Comparison of ENCODE assay signal across 17 mouse cellular contexts in the genomic region with DNA sequence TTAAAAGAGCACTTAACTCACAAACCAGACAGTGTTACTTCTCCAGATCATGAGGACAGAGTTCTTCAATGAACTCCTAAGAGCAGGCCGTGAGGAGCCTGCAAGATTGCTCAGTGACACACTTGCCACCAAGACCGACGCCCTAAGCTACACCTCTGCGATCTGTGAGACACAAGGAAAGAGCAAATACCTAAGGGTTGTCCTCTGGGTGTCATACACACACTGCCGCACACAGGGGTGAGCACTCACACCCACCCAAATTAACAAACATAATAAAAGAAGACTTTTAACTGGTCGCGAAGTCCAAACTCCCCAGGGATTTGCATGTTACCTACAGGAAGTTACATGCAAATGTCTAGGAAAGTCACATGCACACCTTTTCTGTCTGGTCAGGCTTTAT.
"Had no signal": no experiment of that assay in that cellular context is flagged by ENCODE, and none has a peak within 500 bp of the region (broad histone marks: within the 10 kb centered on the region; RNA-seq: fewer than 3 reads in every experiment).

No protein-coding gene starts in this region.

- H3K4me3 ChIP-seq: midbrain, embryonic 10.5 days; midbrain, embryonic 13.5 days; myocyte; neural tube, embryonic 13.5 days; neural tube, embryonic 15.5 days; stomach, embryonic 15.5 days had no signal

- DNase-seq: lung, adult 18-20 months; lung, postnatal 10 days; lung, postnatal 4 days; retina, postnatal 1 day; right cerebral cortex, postnatal 14 days; thymus, adult 2 months; thymus, postnatal 25 days; thymus, postnatal 4 days had no signal

- H3K9me3 ChIP-seq: midbrain, embryonic 10.5 days; midbrain, embryonic 13.5 days; neural tube, embryonic 13.5 days; neural tube, embryonic 15.5 days; stomach, embryonic 15.5 days had no signal

- H3K27ac ChIP-seq: midbrain, embryonic 10.5 days; midbrain, embryonic 13.5 days; neural tube, embryonic 13.5 days; neural tube, embryonic 15.5 days; stomach, embryonic 15.5 days; stomach, postnatal 0 days had no signal

- H3K4me1 ChIP-seq: midbrain, embryonic 10.5 days; neural tube, embryonic 13.5 days; neural tube, embryonic 15.5 days; stomach, embryonic 15.5 days had no signal

- ATAC-seq: midbrain, embryonic 13.5 days; midbrain, embryonic 16.5 days had no signal

- H3K4me2 ChIP-seq: lung, embryonic 14.5 days; midbrain, embryonic 13.5 days; neural tube, embryonic 13.5 days; neural tube, embryonic 15.5 days; stomach, embryonic 15.5 days had no signal

- H3K36me3 ChIP-seq: midbrain, embryonic 10.5 days; midbrain, embryonic 13.5 days; neural tube, embryonic 13.5 days; neural tube, embryonic 15.5 days; stomach, embryonic 15.5 days had no signal

- H3K27me3 ChIP-seq: midbrain, embryonic 13.5 days; neural tube, embryonic 13.5 days; neural tube, embryonic 15.5 days; stomach, embryonic 15.5 days had no signal

- H3K9ac ChIP-seq: lung, embryonic 14.5 days; midbrain, embryonic 13.5 days; neural tube, embryonic 13.5 days; neural tube, embryonic 15.5 days; stomach, embryonic 15.5 days had no signal
